Mouse (Mus musculus): ENCODE measurements around the gene Anapc1. TPM values are rescaled to one million over a fixed set of nuclear protein-coding genes. Genes with fewer than 3 reads are reported as not detected.

Anapc1 gene
- 27.4 and 31.1 TPM in 2 replicates for polyA plus RNA-seq (2015; fragmentation: Nextera tagmentation; extraction: Ambion mirVana)

- Histone ChIP-seq H3K9ac (ENCODE audit: low read depth, low read length) (peak within 1 kb of the TSS; percentile 92), H3K9me3 (replicated peaks; ENCODE audit: low read length) (no peaks in the 10 kb centered on the region), H3K27me3 (ENCODE audit: insufficient read depth, low read length) (no peaks in the 10 kb centered on the region), H3K4me1 (replicated peaks; ENCODE audit: insufficient read depth, low read length) (peaks cover 8% of the 10 kb centered on the region), H3K27ac (peak within 1 kb of the TSS; percentile 89), H3K4me2 (ENCODE audit: low read length) (peak within 1 kb of the TSS; percentile 56), H3K36me3 (ENCODE audit: insufficient read depth, low read length) (peaks cover 4% of the 10 kb centered on the region; the same call in 1 of the 2 replicates), H3K4me3 (replicated peaks; ENCODE audit: low read depth, low read length) (peak within 1 kb of the TSS; percentile 79)
- ATAC-seq (replicated peaks; ENCODE audit: low FRiP score, low read depth) (peak; percentile 91), DNase-seq (ENCODE audit: low spot score) (peak; percentile 97)
- TF ChIP-seq CTCF (IDR thresholded peaks at IDR 0.05; ENCODE audit: low read depth): no peak
- under 1% methylated on average over 58 of the region's 58 CpGs for WGBS
Measured at GRCm38 (mm10) chr2:128686921-128687557, at the start of gene Anapc1. Gene Anapc1 (minus strand): TSS chr2:128687391.

- Histone ChIP-seq H3K4me3 (replicated peaks; ENCODE audit: low read depth, low read length) (no peak overlapping the region), H3K4me1 (replicated peaks; ENCODE audit: insufficient read depth, low read length) (no peaks in the 10 kb centered on the region), H3K27ac (no peak overlapping the region), H3K9me3 (replicated peaks; ENCODE audit: low read length) (no peaks in the 10 kb centered on the region), H3K36me3 (ENCODE audit: insufficient read depth, low read length) (peaks cover 15% of the 10 kb centered on the region), H3K27me3 (ENCODE audit: insufficient read depth, low read length) (no peaks in the 10 kb centered on the region), H3K4me2 (ENCODE audit: low read length) (no peak overlapping the region), H3K9ac (ENCODE audit: low read depth, low read length) (no peak overlapping the region)
- TF ChIP-seq CTCF (IDR thresholded peaks at IDR 0.05; ENCODE audit: low read depth): no peak
- ATAC-seq (replicated peaks; ENCODE audit: low FRiP score, low read depth): no peak
- no peak for DNase-seq (ENCODE audit: low spot score)
- WGBS: 63% methylated on average over 3 of the region's 3 CpGs
Measured at GRCm38 (mm10) chr2:128735089-128735488, 47.9 kb upstream of the Anapc1 start.

- DNase-seq (ENCODE audit: low spot score) (no peak), ATAC-seq (replicated peaks; ENCODE audit: low FRiP score, low read depth) (no peak)
- Histone ChIP-seq H3K9me3 (replicated peaks; ENCODE audit: low read length) (no peaks in the 10 kb centered on the region), H3K27ac (no peak overlapping the region), H3K4me3 (replicated peaks; ENCODE audit: low read depth, low read length) (no peak overlapping the region), H3K36me3 (ENCODE audit: insufficient read depth, low read length) (peaks cover 4% of the 10 kb centered on the region; the same call in 1 of the 2 replicates), H3K9ac (ENCODE audit: low read depth, low read length) (no peak overlapping the region), H3K4me1 (replicated peaks; ENCODE audit: insufficient read depth, low read length) (no peaks in the 10 kb centered on the region), H3K4me2 (ENCODE audit: low read length) (no peak overlapping the region), H3K27me3 (ENCODE audit: insufficient read depth, low read length) (no peaks in the 10 kb centered on the region)
- no peak for TF ChIP-seq CTCF (IDR thresholded peaks at IDR 0.05; ENCODE audit: low read depth)
- 87% methylated on average over 1 of the region's 1 CpGs for WGBS
Measured at GRCm38 (mm10) chr2:128731951-128732350, 44.8 kb upstream of the Anapc1 start.

GRCm38 (mm10) chr2:128731514-128731913 lies 44.3 kb upstream of the Anapc1 start:
- H3K27me3 ChIP-seq (ENCODE audit: insufficient read depth, low read length): no peaks in the 10 kb centered on the region
- no peak overlapping the region for H3K27ac ChIP-seq
- no peak overlapping the region for H3K9ac ChIP-seq (ENCODE audit: low read depth, low read length)
- ATAC-seq (replicated peaks; ENCODE audit: low FRiP score, low read depth) (no peak), DNase-seq (ENCODE audit: low spot score) (no peak)
- 0 out of 2 replicates have a peak, but pooled peaks cover 2% of the 10 kb centered on the region for H3K36me3 ChIP-seq (ENCODE audit: insufficient read depth, low read length)
- H3K9me3 ChIP-seq (replicated peaks; ENCODE audit: low read length): no peaks in the 10 kb centered on the region
- H3K4me2 ChIP-seq (ENCODE audit: low read length): no peak overlapping the region
- 58% methylated on average over 10 of the region's 10 CpGs for WGBS
- TF ChIP-seq CTCF (IDR thresholded peaks at IDR 0.05; ENCODE audit: low read depth): no peak
- no peaks in the 10 kb centered on the region for H3K4me1 ChIP-seq (replicated peaks; ENCODE audit: insufficient read depth, low read length)
- no peak overlapping the region for H3K4me3 ChIP-seq (replicated peaks; ENCODE audit: low read depth, low read length)

GRCm38 (mm10) chr2:128729141-128729540 lies 42.0 kb upstream of the Anapc1 start:
- no peak overlapping the region for H3K27ac ChIP-seq
- H3K36me3 ChIP-seq (ENCODE audit: insufficient read depth, low read length): 0 out of 2 replicates have a peak, but pooled peaks cover 2% of the 10 kb centered on the region
- no peaks in the 10 kb centered on the region for H3K9me3 ChIP-seq (replicated peaks; ENCODE audit: low read length)
- 43% methylated on average over 7 of the region's 7 CpGs for WGBS
- DNase-seq (ENCODE audit: low spot score): no peak
- no peak overlapping the region for H3K9ac ChIP-seq (ENCODE audit: low read depth, low read length)
- no peaks in the 10 kb centered on the region for H3K27me3 ChIP-seq (ENCODE audit: insufficient read depth, low read length)
- no peaks in the 10 kb centered on the region for H3K4me1 ChIP-seq (replicated peaks; ENCODE audit: insufficient read depth, low read length)
- ATAC-seq (replicated peaks; ENCODE audit: low FRiP score, low read depth): no peak; the same call in 1 of the 2 replicates
- TF ChIP-seq CTCF (IDR thresholded peaks at IDR 0.05; ENCODE audit: low read depth): no peak
- H3K4me3 ChIP-seq (replicated peaks; ENCODE audit: low read depth, low read length): no peak overlapping the region
- H3K4me2 ChIP-seq (ENCODE audit: low read length): no peak overlapping the region

GRCm38 (mm10) chr2:128728066-128728465 lies 40.9 kb upstream of the Anapc1 start:
- H3K9me3 ChIP-seq (replicated peaks; ENCODE audit: low read length): no peaks in the 10 kb centered on the region
- H3K4me3 ChIP-seq (replicated peaks; ENCODE audit: low read depth, low read length): no peak overlapping the region
- WGBS: 76% methylated on average over 4 of the region's 4 CpGs
- H3K9ac ChIP-seq (ENCODE audit: low read depth, low read length): no peak overlapping the region
- ATAC-seq (replicated peaks; ENCODE audit: low FRiP score, low read depth) (no peak), DNase-seq (ENCODE audit: low spot score) (no peak)
- H3K27me3 ChIP-seq (ENCODE audit: insufficient read depth, low read length): no peaks in the 10 kb centered on the region
- no peak overlapping the region for H3K27ac ChIP-seq
- no peak for TF ChIP-seq CTCF (IDR thresholded peaks at IDR 0.05; ENCODE audit: low read depth)
- no peaks in the 10 kb centered on the region for H3K4me1 ChIP-seq (replicated peaks; ENCODE audit: insufficient read depth, low read length)
- 0 out of 2 replicates have a peak, but pooled peaks cover 2% of the 10 kb centered on the region for H3K36me3 ChIP-seq (ENCODE audit: insufficient read depth, low read length)
- H3K4me2 ChIP-seq (ENCODE audit: low read length): no peak overlapping the region
